Mouse (Mus musculus): Measurements from ENCODE around the gene Eml2. TPM values are rescaled to one million over a fixed set of nuclear protein-coding genes. Genes with fewer than 3 reads are reported as not detected.
"Not testable (repeated sequence)": the region's sequence is repeated elsewhere in the genome, so short reads cannot be mapped to it uniquely, and the experiment has no call there.

Eml2 gene
- 10 to 100 TPM; 10.9 to 15.9 (median 12.9) TPM for total RNA-seq (2022)

- peak; percentile 40 to 56 for DNase-seq (ENCODE audit: low spot score in 2 of 2)
Observed at GRCm38 (mm10) chr7:19175708-19176515, at the start of gene Eml2. TSS of gene Eml2 (plus strand) at chr7:19176421.

GRCm38 (mm10) chr7:19127744-19128143 lies 48.5 kb upstream of the Eml2 start:
- DNase-seq (ENCODE audit: low spot score in 2 of 2) = no peak

- no peak for DNase-seq (ENCODE audit: low spot score in 2 of 2)
Observed at GRCm38 (mm10) chr7:19129396-19129795, 46.8 kb upstream of the Eml2 start.

DNA sequence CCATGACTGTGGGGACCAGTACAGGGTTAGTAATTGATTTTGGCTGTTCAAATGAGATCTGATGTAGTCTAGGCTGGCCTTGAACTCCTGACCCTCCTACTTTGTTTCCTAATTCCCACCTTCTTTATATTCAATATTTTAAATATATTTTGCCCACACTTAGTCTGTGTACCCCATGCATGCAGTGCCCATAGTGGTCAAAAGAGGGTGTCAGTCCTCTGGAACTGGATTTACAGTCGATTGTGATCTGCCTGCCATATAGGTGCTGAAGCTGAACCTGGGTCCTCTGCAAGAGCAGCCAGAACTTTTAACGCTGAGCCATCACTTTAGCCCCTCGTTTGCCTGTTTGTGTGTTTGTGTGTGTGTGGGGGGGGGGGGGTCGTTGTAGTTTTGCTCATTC lies 45.6 kb upstream of the Eml2 start:
- DNase-seq (ENCODE audit: low spot score in 2 of 2) = no peak

- peak; percentile 97 to 99 for DNase-seq (ENCODE audit: low spot score in 2 of 2)
Observed at GRCm38 (mm10) chr7:19131324-19131848, 44.8 kb upstream of the Eml2 start.

- DNase-seq (ENCODE audit: low spot score in 2 of 2) = no peak
Observed at GRCm38 (mm10) chr7:19136168-19136567, 40.1 kb upstream of the Eml2 start.

GRCm38 (mm10) chr7:19136673-19137334 lies 39.4 kb upstream of the Eml2 start:
- no peak for DNase-seq (ENCODE audit: low spot score in 2 of 2)

- DNase-seq (ENCODE audit: low spot score in 2 of 2) = peak in 1 of 2 experiments; percentile 40
Observed at GRCm38 (mm10) chr7:19137380-19137779, 38.8 kb upstream of the Eml2 start.

- no peak for DNase-seq (ENCODE audit: low spot score in 2 of 2)
Observed at GRCm38 (mm10) chr7:19146793-19147192, 29.4 kb upstream of the Eml2 start.

DNA sequence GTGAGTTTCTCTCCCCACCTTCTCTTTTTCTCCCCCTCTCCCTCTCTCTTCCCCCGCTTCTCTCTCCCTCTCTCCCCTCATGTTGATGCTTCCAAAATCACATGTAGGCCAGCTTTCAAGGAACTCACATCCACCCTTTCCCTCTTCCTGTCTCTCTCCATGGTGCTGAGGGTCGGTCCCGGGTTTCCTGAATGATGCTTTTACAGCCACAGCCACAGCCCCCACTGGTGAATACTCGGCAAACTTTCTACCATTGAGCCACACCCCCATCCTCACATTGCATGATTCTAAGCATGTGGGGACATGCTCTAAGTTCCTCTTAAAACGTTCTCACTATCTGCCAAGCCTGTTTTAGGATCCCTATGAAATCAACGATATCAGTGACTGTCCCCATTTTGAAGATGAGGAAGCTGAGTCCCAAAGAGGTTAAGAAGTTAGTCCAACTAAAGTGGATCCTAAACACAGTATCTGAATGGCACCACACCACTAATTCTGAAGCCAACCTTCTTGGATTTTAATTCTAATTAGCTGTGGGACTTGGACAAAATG lies 28.6 kb upstream of the Eml2 start:
- DNase-seq (ENCODE audit: low spot score in 2 of 2) = no peak

DNA sequence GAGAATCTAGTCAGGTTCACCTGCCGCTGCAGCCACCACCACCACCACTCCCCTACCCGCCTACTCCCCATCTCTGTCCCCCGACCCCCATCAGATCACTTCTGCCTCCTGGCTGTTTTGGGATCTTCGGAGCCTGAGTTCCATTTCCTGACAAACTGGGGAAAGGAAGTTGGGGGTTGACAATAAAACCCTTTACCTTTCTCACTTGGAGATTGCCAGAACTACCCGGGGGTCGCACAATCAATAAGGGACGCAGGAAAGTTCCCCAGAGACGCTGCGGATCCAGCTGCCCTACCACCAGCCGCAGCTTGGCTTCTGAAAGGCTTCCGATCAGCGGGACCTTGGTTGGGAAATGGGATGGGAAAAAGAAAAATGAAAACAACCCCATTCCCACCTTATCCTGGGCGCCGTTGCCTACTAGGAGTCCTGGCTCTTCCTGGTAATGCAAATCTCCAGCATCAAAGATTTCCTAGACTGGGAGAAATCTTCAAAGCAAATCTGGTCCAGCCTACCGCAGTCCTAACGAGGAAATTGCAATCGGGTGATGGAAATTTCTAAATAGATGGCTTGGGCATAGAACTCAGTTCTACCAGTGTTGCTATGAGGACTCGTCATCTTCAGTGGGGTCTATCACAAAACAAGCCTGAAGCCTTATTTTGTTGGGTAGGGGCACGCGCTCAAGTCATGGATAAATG lies 27.9 kb upstream of the Eml2 start:
- DNase-seq (ENCODE audit: low spot score in 2 of 2) = no peak

GRCm38 (mm10) chr7:19148875-19149541 lies 27.2 kb upstream of the Eml2 start, which contains the start of gene Qpctl:
TSS of gene Qpctl (minus strand) at chr7:19149291.
- peak; percentile 96 to 98 for DNase-seq (ENCODE audit: low spot score in 2 of 2)

DNA sequence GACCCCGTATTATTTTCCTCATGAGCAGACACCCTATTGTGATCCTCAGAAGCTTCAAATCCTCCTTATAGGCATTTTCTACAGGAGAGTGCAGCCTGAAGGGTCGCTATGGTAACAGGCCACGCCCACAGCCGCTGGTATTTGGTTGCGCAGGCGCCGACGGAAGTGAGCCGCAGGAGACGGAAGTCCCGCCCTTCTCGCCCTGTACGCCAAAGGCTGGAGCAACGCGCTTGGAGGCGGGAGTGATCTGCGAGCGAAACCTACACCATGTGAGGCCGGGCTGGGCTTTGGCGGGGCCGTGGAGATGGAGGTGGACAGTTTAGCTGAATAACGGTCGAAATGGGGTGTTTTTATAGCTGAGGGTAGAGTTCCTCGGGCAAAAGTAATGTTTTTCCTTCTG lies 26.6 kb upstream of the Eml2 start, which contains the start of gene Snrpd2:
Gene Snrpd2 (plus strand): TSS at position 97 of the 400 bp plus-strand sequence.
- peak; percentile 90 to 95 for DNase-seq (ENCODE audit: low spot score in 2 of 2)

GRCm38 (mm10) chr7:19151121-19151520 lies 25.1 kb upstream of the Eml2 start:
- not testable (repeated sequence) for DNase-seq (ENCODE audit: low spot score in 2 of 2)

DNA sequence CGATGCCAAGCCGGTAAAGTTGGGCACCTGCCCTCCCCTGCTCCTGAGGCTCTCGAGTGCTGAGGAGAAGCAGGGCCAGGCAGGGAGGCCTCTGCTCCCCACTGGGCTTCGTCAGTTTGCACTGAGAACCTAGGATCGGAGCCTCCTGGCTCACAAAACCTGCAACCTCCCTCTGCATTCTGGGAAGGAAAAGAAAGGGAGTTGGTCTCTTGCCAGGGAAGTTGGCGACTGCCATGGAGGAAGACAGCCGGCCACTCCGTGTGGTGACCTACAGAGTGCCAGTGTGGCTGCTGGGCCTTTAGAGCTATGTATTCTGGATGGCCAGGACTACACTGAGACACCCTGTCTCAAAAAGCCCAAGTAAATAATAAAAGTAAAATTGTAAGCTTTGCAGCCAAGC lies 21.4 kb upstream of the Eml2 start:
- DNase-seq (ENCODE audit: low spot score in 2 of 2) = no peak

- no peak for DNase-seq (ENCODE audit: low spot score in 2 of 2)
Observed at GRCm38 (mm10) chr7:19155825-19156475, 20.3 kb upstream of the Eml2 start.

DNA sequence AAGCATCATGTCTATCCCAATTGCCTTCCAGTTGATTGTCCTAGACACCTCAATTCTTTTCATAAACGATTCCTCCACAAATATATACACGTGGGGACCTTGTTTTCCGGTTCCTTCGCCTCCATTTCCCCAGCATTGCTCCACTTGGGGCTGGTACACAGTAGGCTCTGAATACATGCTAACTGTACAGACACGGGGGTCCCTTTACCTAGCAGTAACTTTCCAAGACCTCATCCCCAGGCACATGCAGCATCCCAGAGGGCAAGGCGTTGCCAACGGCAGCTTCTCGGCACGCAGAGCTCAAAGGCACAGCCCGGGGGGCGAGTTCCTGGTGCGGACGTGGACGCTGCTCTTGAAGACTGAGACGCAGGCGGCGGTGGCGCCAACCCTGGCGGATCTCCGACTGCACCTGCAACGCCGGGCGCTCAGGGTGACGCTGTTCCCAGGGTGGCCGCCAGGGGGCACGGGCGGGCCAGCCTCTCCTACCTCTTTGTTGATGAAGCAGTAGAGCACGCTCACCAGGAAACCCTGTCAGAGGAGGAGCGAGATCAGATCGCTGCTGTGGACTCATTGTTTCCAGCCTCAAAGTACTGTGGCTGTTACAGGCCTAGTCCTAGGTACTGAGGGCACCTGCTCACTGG lies 18.9 kb upstream of the Eml2 start:
- peak; percentile 83 to 87 for DNase-seq (ENCODE audit: low spot score in 2 of 2)

DNA sequence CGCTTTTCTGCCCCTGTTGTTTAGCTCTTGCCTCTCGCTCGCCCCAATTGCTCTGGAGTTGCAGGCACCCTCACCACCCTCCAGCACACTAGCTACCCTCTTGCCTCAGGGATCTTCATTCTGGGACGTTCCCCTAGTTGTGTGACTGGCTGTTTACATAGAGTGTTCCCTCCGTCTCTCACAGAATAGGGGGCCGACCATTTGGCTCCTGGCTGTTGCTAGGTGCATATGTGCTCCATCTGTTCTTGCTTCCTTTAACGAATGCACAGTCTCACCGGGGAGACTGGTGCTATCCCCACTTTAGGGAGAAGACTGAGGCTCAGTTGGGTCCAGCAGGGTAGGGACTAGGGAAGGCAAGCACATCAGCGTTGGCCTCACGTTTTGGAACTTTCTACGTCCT lies 17.6 kb upstream of the Eml2 start:
- DNase-seq (ENCODE audit: low spot score in 2 of 2) = no peak

GRCm38 (mm10) chr7:19159411-19159810 lies 16.8 kb upstream of the Eml2 start:
- no peak for DNase-seq (ENCODE audit: low spot score in 2 of 2)

GRCm38 (mm10) chr7:19160115-19160514 lies 16.1 kb upstream of the Eml2 start:
- no peak for DNase-seq (ENCODE audit: low spot score in 2 of 2)

Measured in gastrocnemius, adult 8-10 months (tissue).